Mouse (Mus musculus): ENCODE data around the gene Fbxo5. TPM values are rescaled to one million over a fixed set of nuclear protein-coding genes. Genes with fewer than 3 reads are reported as not detected.

The Fbxo5 gene
- polyA plus RNA-seq (2015; fragmentation: Nextera tagmentation; extraction: Ambion mirVana), result 10.1 and 11.1 TPM in 2 replicates

DNA sequence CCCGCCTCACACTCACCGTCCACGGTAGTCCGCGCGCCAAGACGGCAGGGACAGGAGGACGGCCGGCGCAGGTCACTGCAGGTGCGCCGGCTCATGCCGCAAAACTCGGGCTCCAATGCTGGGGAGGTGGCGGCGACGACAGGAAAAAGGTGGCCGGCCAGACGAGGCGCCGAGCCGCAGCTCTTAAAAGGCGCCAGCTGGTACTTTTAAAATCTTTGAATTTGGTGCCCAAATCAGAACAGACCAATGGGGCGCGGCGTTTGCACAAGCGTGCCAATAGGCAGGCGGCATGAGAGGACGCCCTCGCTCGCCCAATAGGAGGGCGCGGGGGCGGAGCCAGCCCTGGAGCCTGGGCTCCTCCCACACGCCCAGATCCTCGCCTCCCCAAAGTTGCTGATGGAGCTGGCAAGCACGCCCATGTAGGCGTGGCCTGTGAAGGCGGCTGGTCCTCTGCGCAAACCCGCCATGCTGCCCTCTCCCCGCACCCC is at the start of gene Fbxo5:
Gene Fbxo5 (minus strand): TSS at position 358 of the 488 bp plus-strand sequence.
- Histone ChIP-seq H3K4me1 (ENCODE audit: control insufficient read depth, insufficient read depth, low read length) (peaks cover 20% of the 10 kb centered on the region), H3K27me3 (ENCODE audit: control insufficient read depth, insufficient read depth, low read depth, low read length) (no peaks in the 10 kb centered on the region), H3K9ac (ENCODE audit: low read depth, low read length) (peak within 1 kb of the TSS; percentile 64), H3K4me2 (ENCODE audit: low read length) (peak within 1 kb of the TSS; percentile 82), H3K4me3 (ENCODE audit: low read depth, low read length) (peak within 1 kb of the TSS; percentile 69), H3K9me3 (replicated peaks; ENCODE audit: control insufficient read depth, low read length, poor library complexity, severe bottlenecking) (no peaks in the 10 kb centered on the region), H3K27ac (ENCODE audit: low read length) (peak within 1 kb of the TSS; percentile 90), H3K36me3 (ENCODE audit: control insufficient read depth, insufficient read depth, low read length) (peaks cover 12% of the 10 kb centered on the region; the same call in 1 of the 2 replicates)
- peak; percentile 98 for ATAC-seq
- under 1% methylated on average over 42 of the region's 42 CpGs for WGBS

- WGBS, result 88% methylated on average over 8 of the region's 8 CpGs
- no peaks in the 10 kb centered on the region for H3K9me3 ChIP-seq (replicated peaks; ENCODE audit: control insufficient read depth, low read length, poor library complexity, severe bottlenecking)
- no peak overlapping the region for H3K4me2 ChIP-seq (ENCODE audit: low read length)
- H3K36me3 ChIP-seq (ENCODE audit: control insufficient read depth, insufficient read depth, low read length), result no peaks in the 10 kb centered on the region
- no peaks in the 10 kb centered on the region for H3K4me1 ChIP-seq (ENCODE audit: control insufficient read depth, insufficient read depth, low read length)
- no peaks in the 10 kb centered on the region for H3K27me3 ChIP-seq (ENCODE audit: control insufficient read depth, insufficient read depth, low read depth, low read length)
- H3K27ac ChIP-seq (ENCODE audit: low read length), result no peak overlapping the region
- H3K9ac ChIP-seq (ENCODE audit: low read depth, low read length), result no peak overlapping the region
- H3K4me3 ChIP-seq (ENCODE audit: low read depth, low read length), result no peak overlapping the region
- ATAC-seq, result no peak
Observed at GRCm38 (mm10) chr10:5853290-5853868, 48.0 kb upstream of the Fbxo5 start.

GRCm38 (mm10) chr10:5846939-5847338 is 41.5 kb upstream of the Fbxo5 start:
- no peak overlapping the region for H3K27ac ChIP-seq (ENCODE audit: low read length)
- H3K9me3 ChIP-seq (replicated peaks; ENCODE audit: control insufficient read depth, low read length, poor library complexity, severe bottlenecking), result no peaks in the 10 kb centered on the region
- H3K4me2 ChIP-seq (ENCODE audit: low read length), result no peak overlapping the region
- no peaks in the 10 kb centered on the region for H3K36me3 ChIP-seq (ENCODE audit: control insufficient read depth, insufficient read depth, low read length)
- ATAC-seq, result peak; percentile 8; the same call in 1 of the 2 replicates
- WGBS, result 36% methylated on average over 2 of the region's 2 CpGs
- no peak overlapping the region for H3K4me3 ChIP-seq (ENCODE audit: low read depth, low read length)
- no peak overlapping the region for H3K9ac ChIP-seq (ENCODE audit: low read depth, low read length)
- H3K27me3 ChIP-seq (ENCODE audit: control insufficient read depth, insufficient read depth, low read depth, low read length), result no peaks in the 10 kb centered on the region
- H3K4me1 ChIP-seq (ENCODE audit: control insufficient read depth, insufficient read depth, low read length), result no peaks in the 10 kb centered on the region

GRCm38 (mm10) chr10:5841369-5841768 is 36.0 kb upstream of the Fbxo5 start:
- H3K9me3 ChIP-seq (replicated peaks; ENCODE audit: control insufficient read depth, low read length, poor library complexity, severe bottlenecking), result no peaks in the 10 kb centered on the region
- H3K4me3 ChIP-seq (ENCODE audit: low read depth, low read length), result no peak overlapping the region
- no peaks in the 10 kb centered on the region for H3K4me1 ChIP-seq (ENCODE audit: control insufficient read depth, insufficient read depth, low read length)
- ATAC-seq, result no peak
- H3K36me3 ChIP-seq (ENCODE audit: control insufficient read depth, insufficient read depth, low read length), result peaks cover 5% of the 10 kb centered on the region; the same call in 1 of the 2 replicates
- no peaks in the 10 kb centered on the region for H3K27me3 ChIP-seq (ENCODE audit: control insufficient read depth, insufficient read depth, low read depth, low read length)
- no peak overlapping the region for H3K27ac ChIP-seq (ENCODE audit: low read length)
- H3K9ac ChIP-seq (ENCODE audit: low read depth, low read length), result no peak overlapping the region
- WGBS, result 76% methylated on average over 4 of the region's 4 CpGs
- no peak overlapping the region for H3K4me2 ChIP-seq (ENCODE audit: low read length)

- Histone ChIP-seq H3K9ac (ENCODE audit: low read depth, low read length) (no peak overlapping the region), H3K4me1 (ENCODE audit: control insufficient read depth, insufficient read depth, low read length) (peaks cover 14% of the 10 kb centered on the region), H3K36me3 (ENCODE audit: control insufficient read depth, insufficient read depth, low read length) (no peaks in the 10 kb centered on the region), H3K4me2 (ENCODE audit: low read length) (no peak overlapping the region), H3K27me3 (ENCODE audit: control insufficient read depth, insufficient read depth, low read depth, low read length) (no peaks in the 10 kb centered on the region), H3K4me3 (ENCODE audit: low read depth, low read length) (no peak overlapping the region), H3K27ac (ENCODE audit: low read length) (no peak overlapping the region), H3K9me3 (replicated peaks; ENCODE audit: control insufficient read depth, low read length, poor library complexity, severe bottlenecking) (no peaks in the 10 kb centered on the region)
- ATAC-seq, result no peak
- WGBS, result 78% methylated on average over 6 of the region's 6 CpGs
Observed at GRCm38 (mm10) chr10:5826336-5827025, 21.1 kb upstream of the Fbxo5 start.

DNA sequence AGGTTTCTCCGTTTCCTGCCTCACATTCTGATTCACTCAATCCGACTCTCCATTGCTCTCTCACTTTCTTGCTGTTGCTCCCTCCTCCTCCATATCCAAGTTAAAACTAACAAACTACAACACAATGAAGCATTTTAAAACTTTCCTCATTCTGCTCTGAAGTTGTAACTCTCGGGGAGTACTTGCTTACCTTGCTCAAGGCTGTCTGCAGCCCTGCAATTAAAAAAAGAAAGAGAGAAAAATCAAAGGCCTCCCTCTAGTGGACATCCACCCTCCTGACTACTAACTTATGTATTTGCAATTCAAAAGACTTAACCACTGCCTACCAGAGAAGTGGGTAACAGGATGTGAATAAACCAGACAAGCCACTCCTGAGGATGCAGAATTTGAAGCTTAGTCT is 19.4 kb upstream of the Fbxo5 start:
- ATAC-seq, result 0 out of 2 replicates have a peak, but pooled peaks have one; percentile 4
- H3K9ac ChIP-seq (ENCODE audit: low read depth, low read length), result no peak overlapping the region

DNA sequence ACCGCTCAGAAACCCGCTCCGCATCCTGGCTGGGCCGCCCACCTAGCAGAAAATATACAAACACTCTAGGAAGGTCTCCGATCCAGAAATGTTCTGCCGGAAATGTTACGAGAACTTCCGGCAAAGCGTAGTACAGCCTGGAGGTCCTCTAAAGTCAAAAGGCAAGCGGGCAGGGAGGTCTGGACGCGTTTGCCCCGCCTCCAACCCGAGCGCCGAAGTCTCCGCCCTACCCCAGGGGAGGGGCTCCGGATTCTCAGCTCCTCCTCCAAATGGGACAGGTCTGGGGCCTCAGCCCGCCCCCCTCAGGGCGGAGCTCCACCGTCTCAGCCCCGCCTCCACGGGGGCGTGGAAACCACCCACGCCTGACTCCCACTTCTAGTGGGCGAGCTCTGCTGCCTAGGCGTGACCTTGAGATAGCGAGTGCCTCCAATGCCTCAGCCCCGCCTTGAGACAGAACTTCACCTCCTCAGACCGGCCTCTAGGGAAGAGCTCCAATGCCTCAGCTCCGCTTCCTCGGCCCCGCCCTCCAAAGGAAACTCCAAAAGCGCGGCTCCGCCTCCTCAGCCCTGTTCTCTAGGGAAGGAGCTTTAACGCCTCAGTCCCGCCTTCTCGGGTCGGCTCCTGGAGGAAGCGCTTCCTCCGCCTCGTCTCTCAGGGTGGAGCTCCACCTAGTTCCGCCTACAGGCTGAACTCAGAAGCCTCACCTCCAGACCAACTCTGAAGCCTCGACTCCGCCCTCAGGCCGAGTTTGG is 18.5 kb upstream of the Fbxo5 start, which contains the start of gene Mtrf1l:
Gene Mtrf1l (minus strand): TSS at position 171 of the 752 bp plus-strand sequence.
- H3K9me3 ChIP-seq (replicated peaks; ENCODE audit: control insufficient read depth, low read length, poor library complexity, severe bottlenecking), result no peaks in the 10 kb centered on the region
- peak within 1 kb of the TSS; percentile 89 for H3K27ac ChIP-seq (ENCODE audit: low read length)
- peaks cover 4% of the 10 kb centered on the region for H3K36me3 ChIP-seq (ENCODE audit: control insufficient read depth, insufficient read depth, low read length)
- no peaks in the 10 kb centered on the region for H3K27me3 ChIP-seq (ENCODE audit: control insufficient read depth, insufficient read depth, low read depth, low read length)
- H3K4me2 ChIP-seq (ENCODE audit: low read length), result peak within 1 kb of the TSS; percentile 68
- H3K9ac ChIP-seq (ENCODE audit: low read depth, low read length), result peak within 1 kb of the TSS; percentile 92
- H3K4me1 ChIP-seq (ENCODE audit: control insufficient read depth, insufficient read depth, low read length), result peaks cover 14% of the 10 kb centered on the region
- peak within 1 kb of the TSS; percentile 92 for H3K4me3 ChIP-seq (ENCODE audit: low read depth, low read length)
- peak; percentile 98 for ATAC-seq
- under 1% methylated on average over 47 of the region's 47 CpGs for WGBS

More for the DNA sequence above, 19.4 kb upstream of the Fbxo5 start:
- Histone ChIP-seq H3K4me2 (ENCODE audit: low read length) (peak overlapping the region; percentile 68), H3K9me3 (replicated peaks; ENCODE audit: control insufficient read depth, low read length, poor library complexity, severe bottlenecking) (no peaks in the 10 kb centered on the region), H3K27ac (ENCODE audit: low read length) (peak overlapping the region; percentile 89; the same call in 1 of the 2 replicates), H3K4me3 (ENCODE audit: low read depth, low read length) (peak overlapping the region; percentile 92; the same call in 1 of the 2 replicates), H3K4me1 (ENCODE audit: control insufficient read depth, insufficient read depth, low read length) (peaks cover 14% of the 10 kb centered on the region), H3K27me3 (ENCODE audit: control insufficient read depth, insufficient read depth, low read depth, low read length) (no peaks in the 10 kb centered on the region), H3K36me3 (ENCODE audit: control insufficient read depth, insufficient read depth, low read length) (no peaks in the 10 kb centered on the region)
- 0% methylated on average over 3 of the region's 3 CpGs for WGBS

DNA sequence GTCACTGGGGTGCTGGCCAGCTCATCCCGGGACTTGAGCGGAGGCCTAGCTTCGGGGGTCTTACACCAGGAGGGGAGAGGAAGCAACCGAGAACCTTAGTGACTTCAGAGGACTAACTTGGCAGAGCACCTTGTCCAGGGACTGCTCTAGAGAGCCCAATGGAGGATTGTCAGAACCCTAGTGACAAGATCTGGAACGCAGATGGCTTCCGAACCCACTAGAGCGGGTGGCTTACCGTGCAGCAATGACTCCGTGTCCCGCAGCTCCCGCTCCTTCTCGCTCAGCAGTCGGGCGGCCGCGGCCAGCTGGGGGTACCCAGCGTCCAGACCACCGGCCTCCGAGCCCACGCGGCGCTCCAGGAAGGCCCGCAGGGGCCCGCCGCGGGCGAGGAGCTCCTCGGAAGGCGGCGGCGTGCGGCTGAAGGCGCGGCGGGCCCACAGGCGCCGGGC is 17.9 kb upstream of the Fbxo5 start:
- H3K4me2 ChIP-seq (ENCODE audit: low read length), result peak overlapping the region; percentile 68
- H3K36me3 ChIP-seq (ENCODE audit: control insufficient read depth, insufficient read depth, low read length), result peaks cover 4% of the 10 kb centered on the region
- H3K27me3 ChIP-seq (ENCODE audit: control insufficient read depth, insufficient read depth, low read depth, low read length), result no peaks in the 10 kb centered on the region
- peak overlapping the region; percentile 92 for H3K9ac ChIP-seq (ENCODE audit: low read depth, low read length)
- H3K9me3 ChIP-seq (replicated peaks; ENCODE audit: control insufficient read depth, low read length, poor library complexity, severe bottlenecking), result no peaks in the 10 kb centered on the region
- H3K4me3 ChIP-seq (ENCODE audit: low read depth, low read length), result peak overlapping the region; percentile 92
- WGBS, result 1% methylated on average over 34 of the region's 37 CpGs
- ATAC-seq, result no peak
- peaks cover 14% of the 10 kb centered on the region for H3K4me1 ChIP-seq (ENCODE audit: control insufficient read depth, insufficient read depth, low read length)
- peak overlapping the region; percentile 89 for H3K27ac ChIP-seq (ENCODE audit: low read length)

Data from midbrain, embryonic 16.5 days (tissue).